Mouse (Mus musculus) fat pad, adult 2 months (tissue): ENCODE measurements around the gene Clasrp.
A peak's percentile ranks its signal among the peaks of the same experiment; 100 is the strongest.

Source experiments
- DNase-seq: peaks from one replicate; pipeline ENCODE4 v3.0.0-alpha.2; 2011; ENCODE audit warnings: low read depth, low spot score; ENCODE audit errors: extremely low read depth

Gene Clasrp

GRCm38 (mm10) chr7:19603849-19604605 lies at the start of gene Clasrp:
Gene Clasrp, minus strand, starts transcription at chr7:19604486.
- DNase-seq: no peak

GRCm38 (mm10) chr7:19652614-19653013 lies 48.3 kb upstream of the Clasrp start:
- no peak for DNase-seq

GRCm38 (mm10) chr7:19651063-19651786 lies 46.9 kb upstream of the Clasrp start:
- DNase-seq: no peak

- no peak for DNase-seq
Measured at GRCm38 (mm10) chr7:19641223-19641622, 36.9 kb upstream of the Clasrp start.

- DNase-seq: no peak
Measured at GRCm38 (mm10) chr7:19635074-19635827, 31.0 kb upstream of the Clasrp start.

GRCm38 (mm10) chr7:19634591-19634990 lies 30.3 kb upstream of the Clasrp start:
- DNase-seq: no peak

GRCm38 (mm10) chr7:19633855-19634254 lies 29.6 kb upstream of the Clasrp start:
- no peak for DNase-seq

GRCm38 (mm10) chr7:19633197-19633596 lies 28.9 kb upstream of the Clasrp start:
- no peak for DNase-seq

GRCm38 (mm10) chr7:19632720-19633119 lies 28.4 kb upstream of the Clasrp start:
- DNase-seq: no peak

- no peak for DNase-seq
Measured at GRCm38 (mm10) chr7:19632275-19632674, 28.0 kb upstream of the Clasrp start.

- no peak for DNase-seq
Measured at GRCm38 (mm10) chr7:19629361-19629734, 25.1 kb upstream of the Clasrp start, which contains the start of gene Relb. Gene Relb, minus strand, starts transcription at chr7:19629438.

GRCm38 (mm10) chr7:19628536-19629360 lies 24.5 kb upstream of the Clasrp start:
- DNase-seq: peak; percentile 92

GRCm38 (mm10) chr7:19628192-19628535 lies 23.9 kb upstream of the Clasrp start:
- no peak for DNase-seq

- no peak for DNase-seq
Measured at GRCm38 (mm10) chr7:19627721-19628120, 23.4 kb upstream of the Clasrp start.

GRCm38 (mm10) chr7:19623433-19623832 lies 19.1 kb upstream of the Clasrp start:
- no peak for DNase-seq

- DNase-seq: no peak
Measured at GRCm38 (mm10) chr7:19622241-19622640, 18.0 kb upstream of the Clasrp start.

- DNase-seq: no peak
Measured at GRCm38 (mm10) chr7:19620811-19621210, 16.5 kb upstream of the Clasrp start.

- DNase-seq: no peak
Measured at GRCm38 (mm10) chr7:19619004-19619801, 14.9 kb upstream of the Clasrp start.

GRCm38 (mm10) chr7:19615036-19615577 lies 10.8 kb upstream of the Clasrp start:
- DNase-seq: no peak

- no peak for DNase-seq
Measured at GRCm38 (mm10) chr7:19610969-19611368, 6.7 kb upstream of the Clasrp start.
